Mouse (Mus musculus) left cerebral cortex, adult 18-20 months (tissue): ENCODE measurements around the gene Calm1. TPM values are rescaled to one million over a fixed set of nuclear protein-coding genes. Genes with fewer than 3 reads are reported as not detected.
A peak's percentile ranks its signal among the peaks of the same experiment; 100 is the strongest.

Experiments
- DNase-seq, 2 experiments: peaks; one replicate each; pipeline ENCODE4 v3.0.0; 2021 to 2022; ENCODE audit warnings: low spot score in 2 of 2, mixed read lengths in 1 of 2
- total RNA-seq, 2 experiments: library from RNA; stranded (reverse); gene quantifications; 2 replicates each; pipeline ENCODE4 v1.2.3; 2021

Gene Calm1
- total RNA-seq, 2 experiments from 2014 or later, result 2,232 to 2,307 TPM

DNA sequence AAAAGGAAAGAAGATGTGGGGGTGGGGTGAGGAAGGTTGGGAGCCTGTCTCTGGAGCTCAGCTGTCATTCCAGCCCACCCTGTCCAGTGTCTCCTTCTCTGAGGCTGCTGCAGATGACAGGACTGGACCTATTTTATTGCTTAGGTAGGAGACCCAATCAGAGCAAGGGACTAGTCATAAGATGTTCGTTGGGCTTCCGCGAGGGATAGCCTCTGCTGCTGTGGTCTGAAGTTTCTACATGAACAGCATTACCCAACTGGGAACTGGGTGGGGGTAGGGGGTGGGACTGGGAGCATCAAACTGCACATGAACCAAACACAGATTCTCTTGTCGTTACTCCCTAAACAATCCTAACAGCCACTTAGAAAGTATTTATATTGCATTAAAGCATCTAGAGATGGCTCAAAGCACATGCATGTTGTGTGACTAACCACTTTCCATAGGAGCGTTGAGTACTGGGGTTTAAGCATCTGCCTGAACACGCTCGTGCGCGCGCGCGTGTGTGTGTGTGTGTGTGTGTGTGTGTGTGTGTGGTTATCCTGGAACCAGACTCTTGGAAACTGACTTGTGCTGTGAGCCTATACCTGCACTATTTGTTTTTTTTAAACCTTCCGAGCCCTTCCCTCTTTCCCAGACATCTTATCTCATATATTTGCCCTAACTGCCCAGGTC lies 23.2 kb downstream of the Calm1 start:
- no peak for DNase-seq

- DNase-seq, result no peak
These were observed 24.3 kb downstream of the Calm1 start for GRCm38 (mm10) chr12:100223531-100223930.

DNA sequence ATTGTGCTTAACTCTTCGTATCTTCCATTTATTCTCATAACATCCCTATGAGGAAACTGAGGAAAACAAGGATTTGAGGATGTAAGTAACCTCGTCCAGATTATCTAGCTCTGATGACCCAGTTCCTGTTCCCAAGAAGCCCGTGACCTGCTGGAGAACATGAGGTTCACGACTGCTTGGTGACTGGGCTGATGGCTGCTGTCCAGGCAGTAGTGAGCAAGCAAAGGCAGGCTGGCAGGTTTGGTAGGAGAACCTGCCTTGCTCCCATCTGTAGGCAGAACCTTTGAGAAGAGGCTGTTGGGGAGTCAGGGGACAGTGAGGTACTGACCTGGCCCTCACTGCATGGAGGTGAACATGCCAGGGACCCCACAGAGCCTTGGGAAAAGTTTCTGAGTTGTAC lies 26.0 kb downstream of the Calm1 start:
- no peak for DNase-seq

DNA sequence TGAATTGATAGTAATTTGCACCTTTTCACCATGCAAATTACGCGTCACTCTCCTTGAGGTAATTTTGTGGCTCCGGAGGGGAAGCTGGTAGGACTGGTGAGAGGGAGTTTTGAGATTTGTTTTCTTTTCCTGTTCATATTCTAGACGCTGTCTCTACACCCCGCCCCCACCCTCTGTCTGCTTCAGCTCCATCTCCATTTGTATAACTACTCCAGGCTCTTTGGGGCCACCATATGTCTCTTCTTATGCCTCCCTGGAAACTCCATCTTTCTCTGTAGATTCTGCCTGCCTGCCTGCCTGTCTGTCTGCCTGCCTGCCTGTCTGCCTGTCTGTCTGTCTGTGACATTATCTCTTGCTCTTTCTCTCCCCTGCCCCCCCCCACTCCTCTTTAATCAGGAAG lies 26.8 kb downstream of the Calm1 start:
- DNase-seq, result no peak

DNA sequence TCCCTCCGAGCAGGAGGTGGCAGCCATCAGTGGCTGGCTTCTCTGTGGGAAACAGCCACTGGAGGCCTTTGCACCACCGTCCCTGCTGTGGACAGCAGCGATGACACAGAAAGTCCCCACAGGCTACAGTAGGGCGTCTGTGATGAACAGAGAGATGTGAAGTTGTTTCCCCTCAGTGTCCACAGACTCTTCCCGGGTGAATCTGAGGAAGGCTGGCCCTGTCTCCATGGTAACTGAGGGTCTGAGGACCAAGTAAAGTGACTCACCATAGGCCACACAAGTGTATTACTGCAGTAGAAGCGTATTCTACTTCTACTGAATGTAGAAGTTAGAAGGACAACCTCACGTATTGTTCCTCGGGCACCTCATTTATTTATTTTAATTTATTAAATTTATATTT lies 27.4 kb downstream of the Calm1 start:
- no peak for DNase-seq

GRCm38 (mm10) chr12:100228041-100228725 lies 28.9 kb downstream of the Calm1 start:
- peak in 1 of 2 experiments; percentile 50 for DNase-seq

DNA sequence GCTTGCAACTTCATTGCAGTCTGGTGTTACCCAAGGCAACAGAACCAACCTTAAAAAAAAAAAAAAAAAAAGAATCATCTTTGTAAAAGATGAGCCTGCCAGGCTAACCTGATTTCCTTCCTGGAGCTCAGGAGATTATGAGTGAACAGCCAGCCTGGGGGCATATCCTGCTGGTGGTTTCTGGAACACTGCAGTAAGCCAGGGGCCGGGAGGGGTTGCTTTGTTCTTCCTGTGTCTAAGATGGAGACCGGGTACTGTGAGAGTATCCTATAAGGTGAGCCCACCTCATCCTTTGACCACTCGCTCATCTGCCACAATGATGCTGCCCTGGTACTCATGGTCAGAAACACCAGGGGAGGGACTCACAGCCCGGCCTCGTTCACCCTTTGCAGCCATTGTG lies 35.0 kb downstream of the Calm1 start:
- DNase-seq, result no peak

GRCm38 (mm10) chr12:100234919-100235318 lies 35.7 kb downstream of the Calm1 start:
- DNase-seq, result no peak

- DNase-seq, result no peak
These were observed 36.2 kb downstream of the Calm1 start for GRCm38 (mm10) chr12:100235423-100235822.

DNA sequence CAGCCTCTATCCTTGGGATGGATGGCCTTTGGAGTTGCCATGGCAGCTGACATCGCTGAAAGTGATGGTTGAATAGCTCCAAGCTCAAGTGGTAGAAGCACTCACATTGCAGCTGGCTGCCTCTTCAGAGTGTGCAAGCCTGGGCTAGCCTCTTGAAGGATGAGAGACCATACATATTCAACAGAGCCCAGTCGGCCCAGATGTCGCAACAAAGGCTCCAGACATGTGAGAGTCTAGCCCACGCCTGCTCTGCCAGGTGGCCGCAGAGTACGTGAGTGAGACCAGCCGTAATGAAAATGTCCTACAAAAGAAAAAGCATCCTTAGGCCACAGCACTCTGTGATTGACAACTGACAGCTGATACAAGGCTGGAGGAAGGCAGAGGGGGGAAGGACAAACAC lies 40.2 kb downstream of the Calm1 start:
- DNase-seq, result no peak

- DNase-seq, result no peak
These were observed 40.6 kb downstream of the Calm1 start for GRCm38 (mm10) chr12:100239807-100240206.

GRCm38 (mm10) chr12:100241911-100242796 lies 42.9 kb downstream of the Calm1 start:
- peak; percentile 59 to 74 for DNase-seq

DNA sequence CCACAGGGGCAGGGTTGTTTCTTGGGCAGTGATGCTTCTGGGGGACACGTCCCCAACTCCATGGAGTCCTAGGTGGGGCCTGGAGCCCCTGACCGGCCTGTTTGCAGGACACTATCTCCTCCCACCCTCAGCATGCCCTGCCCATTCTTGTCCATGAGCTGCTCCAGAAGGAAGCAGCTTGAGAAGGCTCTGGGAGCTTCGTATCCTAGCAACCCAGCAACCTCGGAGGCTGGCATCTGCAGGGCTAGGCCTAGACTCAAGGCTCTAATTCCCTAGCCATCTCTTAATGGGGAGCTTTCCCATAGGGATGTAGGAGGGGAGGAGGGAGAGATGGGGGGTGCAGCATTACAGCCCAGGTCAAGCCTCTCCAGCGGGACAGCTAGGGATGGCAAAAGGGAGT lies 45.3 kb downstream of the Calm1 start:
- peak in 1 of 2 experiments; percentile 44 for DNase-seq

DNA sequence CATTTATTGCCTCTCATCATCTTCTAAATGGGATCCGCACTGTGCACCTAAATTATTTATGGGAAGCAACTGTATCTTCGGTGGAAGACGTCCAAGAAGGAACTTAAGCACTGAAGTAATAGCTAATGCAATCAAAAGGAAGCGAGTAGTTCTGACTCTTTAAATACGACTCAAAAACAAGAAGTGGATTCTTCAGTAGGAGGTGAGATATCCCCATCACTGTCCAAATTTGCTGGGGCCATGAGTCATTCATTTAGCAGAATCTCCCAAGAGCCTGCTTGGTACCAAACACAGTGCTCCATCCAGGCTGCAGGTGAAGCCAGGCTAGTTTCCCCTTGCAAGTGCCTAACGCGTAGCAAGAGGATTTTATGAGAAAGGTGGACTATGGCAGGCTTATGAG lies 49.9 kb downstream of the Calm1 start:
- no peak for DNase-seq

- peak in 1 of 2 experiments; percentile 49 for DNase-seq
These were observed 55.2 kb downstream of the Calm1 start for GRCm38 (mm10) chr12:100254471-100254870.

- DNase-seq, result no peak
These were observed 56.3 kb downstream of the Calm1 start for GRCm38 (mm10) chr12:100255441-100255949.

DNA sequence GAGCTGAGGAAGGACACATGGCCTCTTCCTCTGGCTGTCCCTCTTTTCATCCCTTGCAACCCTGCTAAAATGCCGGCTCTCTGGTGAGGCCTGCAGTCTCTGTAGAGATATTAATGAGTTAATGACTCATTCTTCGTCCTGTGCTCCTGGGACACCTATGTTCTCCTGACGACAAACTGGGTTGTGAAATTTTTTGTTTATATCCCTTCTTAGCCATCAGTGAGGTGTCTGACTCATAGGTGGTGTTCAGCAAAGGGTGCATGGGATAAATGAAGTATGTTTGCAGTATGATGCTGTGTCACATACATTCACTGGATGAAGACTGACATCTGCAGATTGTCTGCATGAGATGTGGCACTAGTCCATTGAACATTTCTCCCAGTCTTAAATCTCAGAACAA lies 58.5 kb downstream of the Calm1 start:
- DNase-seq, result no peak
